Mouse (Mus musculus) lung, adult 2 months (tissue): ENCODE data around the gene Agap3.

Experiments
- CTCF ChIP-seq: fragments of 200-500 bp; IDR thresholded peaks from 2 replicates; pipeline ENCODE4 v1.5.1; 2011; ENCODE audit warnings: mild to moderate bottlenecking, low read length, control low read depth; ENCODE audit not compliant: insufficient read depth
- POLR2A ChIP-seq: fragments of 200-500 bp; IDR thresholded peaks from 2 replicates; pipeline ENCODE4 v1.6.1; 2011; ENCODE audit warnings: low read depth, mild to moderate bottlenecking, control low read depth, low read length, borderline replicate concordance; ENCODE audit errors: extremely low read depth

- TF ChIP-seq CTCF (no peak), POLR2A (no peak)
Measured at GRCm38 (mm10) chr5:24428596-24428995, 23.4 kb upstream of the Agap3 start.
